Mouse (Mus musculus): ENCODE measurements around the gene Nkx2-5.

GRCm38 (mm10) chr17:26817776-26818175 lies 27.0 kb downstream of the Nkx2-5 start:
- TF ChIP-seq POLR2A (IDR thresholded peaks at IDR 0.05; ENCODE audit: borderline replicate concordance, extremely low read depth, insufficient read depth, insufficient read length, poor library complexity, severe bottlenecking) (no peak), CTCF (IDR thresholded peaks at IDR 0.05; ENCODE audit: borderline replicate concordance, extremely low read depth, insufficient read depth, insufficient read length) (no peak)
